In the genomic region with DNA sequence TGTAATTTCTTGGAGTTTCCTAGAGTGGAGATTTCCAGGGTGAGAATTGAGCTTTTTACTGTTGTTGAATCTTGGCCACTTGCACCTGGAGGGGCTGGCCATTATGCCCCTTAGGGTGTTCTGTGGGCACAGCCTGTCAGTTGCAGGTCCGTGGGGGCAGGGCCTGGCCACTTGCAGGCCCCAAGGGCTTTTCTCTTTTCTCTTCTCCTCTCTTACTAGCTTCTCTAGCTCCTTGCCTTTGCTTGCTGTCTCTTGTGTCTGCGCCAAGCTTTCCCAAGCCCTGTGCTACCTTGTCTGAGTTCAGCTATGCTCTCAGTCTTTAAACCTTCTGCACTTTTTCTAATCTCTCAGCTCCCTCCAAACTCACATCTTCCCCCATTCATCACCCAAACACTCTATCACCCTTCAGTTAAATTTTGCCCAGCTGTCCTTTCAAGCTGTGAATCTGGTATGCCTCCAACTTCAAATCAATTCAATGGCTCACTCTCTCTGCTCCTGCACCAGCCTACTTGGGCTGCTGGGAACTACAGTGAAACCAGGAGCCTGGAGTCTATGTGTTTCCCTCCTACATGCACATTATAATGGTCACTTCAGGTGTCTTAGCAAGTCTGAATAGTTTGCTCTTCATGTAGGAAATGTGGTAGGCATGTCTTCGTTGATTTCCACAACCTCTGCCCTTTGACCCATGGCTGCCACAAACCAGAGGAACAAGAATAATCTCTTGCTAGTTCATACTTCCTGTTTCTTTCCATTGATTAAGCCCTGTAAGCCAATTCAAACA, we compare ENCODE assay signal across 18 mouse cellular contexts. TPM values are rescaled to one million over a fixed set of nuclear protein-coding genes. Genes with fewer than 3 reads are reported as not detected.
DNase-seq lines count a peak whose midpoint lies in the region; ATAC-seq and TF ChIP-seq lines count a peak whose summit lies in the region.
"Had no signal": no experiment of that assay in that cellular context is flagged by ENCODE, and none has a peak within 500 bp of the region (broad histone marks: within the 10 kb centered on the region; RNA-seq: fewer than 3 reads in every experiment).

No protein-coding gene starts in this region.

- 58% methylated on average over 3 of the region's 3 CpGs for WGBS in intestine, embryonic 15.5 days
- WGBS in small intestine, adult 2 months, result 55% methylated on average over 3 of the region's 3 CpGs

- no peak for TF ChIP-seq POLR2A in small intestine, adult 2 months (IDR thresholded peaks at IDR 0.05; ENCODE audit: low read depth, low read length)

- H3K9ac ChIP-seq in intestine, embryonic 15.5 days, result no peak overlapping the region
- H3K9ac ChIP-seq: heart, embryonic 12.5 days; hindbrain, embryonic 15.5 days; limb, embryonic 12.5 days; midbrain, embryonic 15.5 days had no signal

- no peaks in the 10 kb centered on the region for H3K36me3 ChIP-seq in intestine, embryonic 15.5 days
- H3K36me3 ChIP-seq in small intestine, adult 2 months (ENCODE audit: control insufficient read depth, insufficient read depth, low read length), result no peaks in the 10 kb centered on the region
- H3K36me3 ChIP-seq: heart, embryonic 12.5 days; hindbrain, embryonic 15.5 days; limb, embryonic 12.5 days; midbrain, embryonic 15.5 days had no signal

- no peak for TF ChIP-seq CTCF in small intestine, adult 2 months (IDR thresholded peaks at IDR 0.05; ENCODE audit: extremely low read depth, insufficient read length, insufficient replicate concordance, low read depth, low read length)

- peak; percentile 22 for ATAC-seq in intestine, embryonic 15.5 days
- ATAC-seq: forebrain, embryonic 16.5 days; midbrain, embryonic 15.5 days had no signal

- H3K4me1 ChIP-seq in intestine, embryonic 15.5 days (replicated peaks), result peaks cover 3% of the 10 kb centered on the region; the same call in 1 of the 2 replicates
- H3K4me1 ChIP-seq in small intestine, adult 2 months (ENCODE audit: control insufficient read depth, insufficient read depth, insufficient read length, low read length), result peaks cover 21% of the 10 kb centered on the region
- H3K4me1 ChIP-seq: heart, embryonic 12.5 days; hindbrain, embryonic 15.5 days; limb, embryonic 12.5 days; midbrain, embryonic 15.5 days had no signal

- DNase-seq in layer of hippocampus, adult 18-20 months (ENCODE audit: low spot score in 2 of 2), result peak; percentile 49 to 67
- no peak for DNase-seq in layer of hippocampus, adult 9-11 months
- DNase-seq in urinary bladder, postnatal 14 days (ENCODE audit: low spot score), result peak; percentile 1
- DNase-seq in urinary bladder, postnatal 10 days (ENCODE audit: low spot score), result no peak
- no peak for DNase-seq in kidney, adult 8-10 months
- no peak for DNase-seq in kidney, adult 18-20 months
- DNase-seq: cerebellum, postnatal 10 days; gastrocnemius, adult 2 months; kidney, postnatal 14 days; lung, postnatal 14 days; right cerebral cortex, postnatal 4 days had no signal

- H3K4me3 ChIP-seq in intestine, embryonic 15.5 days (replicated peaks), result no peak overlapping the region
- no peak overlapping the region for H3K4me3 ChIP-seq in small intestine, adult 2 months (ENCODE audit: low read depth, low read length)
- H3K4me3 ChIP-seq: gastrocnemius, adult 2 months; heart, embryonic 12.5 days; hindbrain, embryonic 15.5 days; limb, embryonic 12.5 days; midbrain, embryonic 15.5 days had no signal

- no peak overlapping the region for H3K4me2 ChIP-seq in intestine, embryonic 15.5 days (replicated peaks)
- H3K4me2 ChIP-seq: heart, embryonic 12.5 days; hindbrain, embryonic 15.5 days; limb, embryonic 12.5 days; midbrain, embryonic 15.5 days had no signal

- H3K9me3 ChIP-seq in intestine, embryonic 15.5 days, result no peaks in the 10 kb centered on the region
- H3K9me3 ChIP-seq: heart, embryonic 12.5 days; hindbrain, embryonic 15.5 days; limb, embryonic 12.5 days; midbrain, embryonic 15.5 days had no signal

- H3K27me3 ChIP-seq in intestine, embryonic 15.5 days (replicated peaks), result no peaks in the 10 kb centered on the region
- H3K27me3 ChIP-seq in small intestine, adult 2 months (ENCODE audit: control insufficient read depth, insufficient read depth, low read length), result no peaks in the 10 kb centered on the region
- H3K27me3 ChIP-seq: heart, embryonic 12.5 days; hindbrain, embryonic 15.5 days; limb, embryonic 12.5 days; midbrain, embryonic 15.5 days had no signal

- H3K27ac ChIP-seq in intestine, embryonic 15.5 days, result no peak overlapping the region
- peak overlapping the region; percentile 95 for H3K27ac ChIP-seq in small intestine, adult 2 months (ENCODE audit: insufficient read depth, low read depth, low read length)
- H3K27ac ChIP-seq: gastrocnemius, adult 2 months; hindbrain, embryonic 15.5 days; limb, embryonic 12.5 days; midbrain, embryonic 15.5 days had no signal

RNA-seq across cellular contexts. Expression of gene Mocs1, which starts 5.7 kb away (rescaled TPM):
- 10 to 100 TPM; 14.1 to 15.6 TPM for total RNA-seq in layer of hippocampus, adult 18-20 months (2021)
- 8.0 and 9.3 TPM in 2 replicates for polyA plus RNA-seq in intestine, embryonic 15.5 days (2015; fragmentation: Nextera tagmentation; extraction: Ambion mirVana)
- 57.0 and 73.1 TPM in 2 replicates for polyA plus RNA-seq in small intestine, adult 2 months (2012; rRNA removed)

Comparison
In these comparisons a context has a peak if more than half of its experiments do, and no peak if none do; other contexts are left out.
1. DNase-seq: peak in layer of hippocampus, adult 18-20 months (2 of 2) and urinary bladder, postnatal 14 days (single experiment); none in layer of hippocampus, adult 9-11 months (single experiment), urinary bladder, postnatal 10 days (single experiment), kidney, adult 8-10 months (0 of 2) and kidney, adult 18-20 months (single experiment).